Comparison of ENCODE assay signal across 19 mouse cellular contexts in genomic region chr13:97184168-97184567, GRCm38 (mm10).
"Had no signal": no experiment of that assay in that cellular context is flagged by ENCODE, and none has a peak within 500 bp of the region (broad histone marks: within the 10 kb centered on the region; RNA-seq: fewer than 3 reads in every experiment).

No protein-coding gene starts in this region.

- H3K9ac ChIP-seq: forebrain, postnatal 0 days; hindbrain, embryonic 13.5 days; hindbrain, embryonic 15.5 days; limb, embryonic 12.5 days; liver, embryonic 13.5 days; liver, embryonic 15.5 days had no signal

- H3K27me3 ChIP-seq: hindbrain, embryonic 13.5 days; hindbrain, embryonic 15.5 days; limb, embryonic 12.5 days; liver, embryonic 13.5 days; liver, embryonic 15.5 days had no signal

- H3K27ac ChIP-seq: hindbrain, embryonic 13.5 days; hindbrain, embryonic 15.5 days; hindbrain, postnatal 0 days; left cerebral cortex, adult 2 months; limb, embryonic 10.5 days; limb, embryonic 12.5 days; liver, embryonic 13.5 days; liver, embryonic 15.5 days had no signal

- H3K9me3 ChIP-seq: heart, embryonic 10.5 days; hindbrain, embryonic 13.5 days; hindbrain, embryonic 15.5 days; limb, embryonic 10.5 days; limb, embryonic 12.5 days; liver, embryonic 13.5 days; liver, embryonic 15.5 days had no signal

- H3K36me3 ChIP-seq: hindbrain, embryonic 15.5 days had no signal

- DNase-seq: forebrain, postnatal 0 days; gastrocnemius, postnatal 14 days; gastrocnemius, postnatal 36 days; heart, adult 18-20 months; heart, postnatal 14 days; kidney, adult 18-20 months; kidney, adult 8-10 months; layer of hippocampus, adult 9-11 months; liver; liver, embryonic 13.5 days had no signal

- H3K4me3 ChIP-seq: heart, embryonic 10.5 days; hindbrain, embryonic 13.5 days; hindbrain, embryonic 15.5 days; left cerebral cortex, adult 2 months; limb, embryonic 10.5 days; limb, embryonic 12.5 days; liver, embryonic 13.5 days; liver, embryonic 15.5 days had no signal

- ATAC-seq: forebrain, postnatal 0 days; hindbrain, postnatal 0 days had no signal

- H3K4me1 ChIP-seq: hindbrain, embryonic 13.5 days; hindbrain, embryonic 15.5 days; limb, embryonic 10.5 days; limb, embryonic 12.5 days; liver, embryonic 13.5 days had no signal

- H3K4me2 ChIP-seq: hindbrain, embryonic 13.5 days; hindbrain, embryonic 15.5 days; limb, embryonic 12.5 days; liver, embryonic 11.5 days; liver, embryonic 13.5 days; liver, embryonic 15.5 days had no signal
